Mouse (Mus musculus): ENCODE measurements around the gene Shank2. TPM values are rescaled to one million over a fixed set of nuclear protein-coding genes. Genes with fewer than 3 reads are reported as not detected.

Shank2 gene
- polyA plus RNA-seq, 1 experiment from 2014 or later = 0.92 TPM

DNA sequence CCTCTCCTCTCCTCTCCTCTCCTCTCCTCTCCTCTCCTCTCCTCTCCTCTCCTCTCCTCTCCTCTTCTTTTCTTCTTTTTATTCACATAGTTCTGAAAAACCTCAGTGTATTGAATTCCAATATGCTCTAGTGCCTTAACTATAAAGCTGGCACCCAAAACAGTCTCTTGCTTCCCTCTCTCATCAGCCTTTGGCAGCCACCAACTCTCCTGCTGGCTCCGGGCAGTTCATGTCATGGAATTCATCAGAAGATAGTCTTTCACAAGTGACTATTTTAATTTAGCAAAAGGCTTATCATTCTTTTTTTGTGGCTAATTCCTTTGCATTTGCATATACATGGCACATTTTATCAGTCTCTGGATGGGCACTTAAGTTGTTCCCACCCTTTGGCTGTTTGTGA lies 203.4 kb downstream of the Shank2 start:
- ATAC-seq (no peak), DNase-seq (no peak)
- no peak overlapping the region for H3K27ac ChIP-seq (ENCODE audit: low read depth)
- H3K36me3 ChIP-seq (replicated peaks; ENCODE audit: insufficient read depth, low read length) = no peaks in the 10 kb centered on the region
- H3K4me3 ChIP-seq (ENCODE audit: low read depth, low read length) = no peak overlapping the region
- no peaks in the 10 kb centered on the region for H3K9me3 ChIP-seq (ENCODE audit: low read length)
- H3K9ac ChIP-seq (replicated peaks) = no peak overlapping the region
- no peaks in the 10 kb centered on the region for H3K27me3 ChIP-seq (ENCODE audit: insufficient read depth, low read length)
- H3K4me1 ChIP-seq (ENCODE audit: insufficient read depth) = peaks cover 3% of the 10 kb centered on the region; the same call in 1 of the 2 replicates
- no peak overlapping the region for H3K4me2 ChIP-seq (ENCODE audit: low read depth, low read length)
- WGBS (ENCODE audit: insufficient replicate concordance) = 69% methylated on average over 1 of the region's 1 CpGs
- no peak for TF ChIP-seq EP300 (IDR thresholded peaks at IDR 0.05; ENCODE audit: low read depth)
- no peak for TF ChIP-seq CTCF (IDR thresholded peaks at IDR 0.05; ENCODE audit: low read depth)

DNA sequence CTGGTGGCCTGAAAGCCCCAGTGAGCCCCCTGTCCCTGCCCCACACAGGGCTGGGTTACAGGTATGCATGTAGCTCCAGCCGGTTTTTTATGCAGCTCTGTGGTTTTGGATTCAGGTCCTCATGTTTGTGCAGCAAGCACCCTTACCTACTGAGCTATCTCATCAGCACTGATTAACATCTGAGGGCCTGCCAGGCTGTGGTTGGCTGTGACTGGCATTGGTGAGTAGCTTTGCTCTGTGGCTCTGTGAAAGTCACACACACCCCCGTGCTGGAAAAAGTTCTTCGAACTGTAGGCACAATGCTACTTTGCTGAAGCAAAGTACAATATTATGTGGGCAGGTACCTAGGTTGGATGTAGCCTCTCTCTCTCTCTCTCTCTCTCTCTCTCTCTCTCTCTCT lies 204.1 kb downstream of the Shank2 start:
- no peak for TF ChIP-seq CTCF (IDR thresholded peaks at IDR 0.05; ENCODE audit: low read depth)
- TF ChIP-seq EP300 (IDR thresholded peaks at IDR 0.05; ENCODE audit: low read depth) = no peak
- Histone ChIP-seq H3K4me2 (ENCODE audit: low read depth, low read length) (no peak overlapping the region), H3K4me3 (ENCODE audit: low read depth, low read length) (no peak overlapping the region), H3K9ac (replicated peaks) (no peak overlapping the region), H3K27me3 (ENCODE audit: insufficient read depth, low read length) (no peaks in the 10 kb centered on the region), H3K36me3 (replicated peaks; ENCODE audit: insufficient read depth, low read length) (no peaks in the 10 kb centered on the region), H3K9me3 (ENCODE audit: low read length) (no peaks in the 10 kb centered on the region), H3K27ac (ENCODE audit: low read depth) (no peak overlapping the region), H3K4me1 (ENCODE audit: insufficient read depth) (peaks cover 3% of the 10 kb centered on the region; the same call in 1 of the 2 replicates)
- DNase-seq = no peak
- no peak for ATAC-seq
- WGBS (ENCODE audit: insufficient replicate concordance) = 75% methylated on average over 3 of the region's 3 CpGs

- TF ChIP-seq EP300 (IDR thresholded peaks at IDR 0.05; ENCODE audit: low read depth) = no peak
- TF ChIP-seq CTCF (IDR thresholded peaks at IDR 0.05; ENCODE audit: low read depth) = no peak
- peaks cover 3% of the 10 kb centered on the region; the same call in 1 of the 2 replicates for H3K4me1 ChIP-seq (ENCODE audit: insufficient read depth)
- DNase-seq = no peak
- H3K36me3 ChIP-seq (replicated peaks; ENCODE audit: insufficient read depth, low read length) = no peaks in the 10 kb centered on the region
- H3K27ac ChIP-seq (ENCODE audit: low read depth) = no peak overlapping the region
- WGBS (ENCODE audit: insufficient replicate concordance) = 68% methylated on average over 5 of the region's 5 CpGs
- H3K9ac ChIP-seq (replicated peaks) = no peak overlapping the region
- H3K4me2 ChIP-seq (ENCODE audit: low read depth, low read length) = no peak overlapping the region
- H3K9me3 ChIP-seq (ENCODE audit: low read length) = no peaks in the 10 kb centered on the region
- H3K27me3 ChIP-seq (ENCODE audit: insufficient read depth, low read length) = no peaks in the 10 kb centered on the region
- no peak overlapping the region for H3K4me3 ChIP-seq (ENCODE audit: low read depth, low read length)
- ATAC-seq = no peak
These were observed 204.5 kb downstream of the Shank2 start for GRCm38 (mm10) chr7:144206254-144206653.

GRCm38 (mm10) chr7:144207100-144207499 lies 205.4 kb downstream of the Shank2 start:
- Histone ChIP-seq H3K4me3 (ENCODE audit: low read depth, low read length) (no peak overlapping the region), H3K9me3 (ENCODE audit: low read length) (no peaks in the 10 kb centered on the region), H3K27me3 (ENCODE audit: insufficient read depth, low read length) (no peaks in the 10 kb centered on the region), H3K36me3 (replicated peaks; ENCODE audit: insufficient read depth, low read length) (no peaks in the 10 kb centered on the region), H3K4me2 (ENCODE audit: low read depth, low read length) (no peak overlapping the region), H3K27ac (ENCODE audit: low read depth) (no peak overlapping the region), H3K4me1 (ENCODE audit: insufficient read depth) (no peaks in the 10 kb centered on the region), H3K9ac (replicated peaks) (no peak overlapping the region)
- TF ChIP-seq CTCF (IDR thresholded peaks at IDR 0.05; ENCODE audit: low read depth) (no peak), EP300 (IDR thresholded peaks at IDR 0.05; ENCODE audit: low read depth) (no peak)
- 78% methylated on average over 6 of the region's 6 CpGs for WGBS (ENCODE audit: insufficient replicate concordance)
- no peak for ATAC-seq
- DNase-seq = no peak

GRCm38 (mm10) chr7:144207849-144208248 lies 206.1 kb downstream of the Shank2 start:
- no peak for DNase-seq

GRCm38 (mm10) chr7:144208628-144209027 lies 206.9 kb downstream of the Shank2 start:
- no peak overlapping the region for H3K4me3 ChIP-seq (ENCODE audit: low read depth, low read length)
- no peak overlapping the region for H3K4me2 ChIP-seq (ENCODE audit: low read depth, low read length)
- WGBS (ENCODE audit: insufficient replicate concordance) = 64% methylated on average over 1 of the region's 1 CpGs
- H3K9me3 ChIP-seq (ENCODE audit: low read length) = no peaks in the 10 kb centered on the region
- no peak for TF ChIP-seq EP300 (IDR thresholded peaks at IDR 0.05; ENCODE audit: low read depth)
- TF ChIP-seq CTCF (IDR thresholded peaks at IDR 0.05; ENCODE audit: low read depth) = no peak
- H3K27ac ChIP-seq (ENCODE audit: low read depth) = no peak overlapping the region
- no peaks in the 10 kb centered on the region for H3K36me3 ChIP-seq (replicated peaks; ENCODE audit: insufficient read depth, low read length)
- DNase-seq (no peak), ATAC-seq (no peak)
- H3K9ac ChIP-seq (replicated peaks) = no peak overlapping the region
- no peaks in the 10 kb centered on the region for H3K4me1 ChIP-seq (ENCODE audit: insufficient read depth)
- H3K27me3 ChIP-seq (ENCODE audit: insufficient read depth, low read length) = no peaks in the 10 kb centered on the region

More at GRCm38 (mm10) chr7:144207849-144208248, 206.1 kb downstream of the Shank2 start:
- H3K27me3 ChIP-seq (ENCODE audit: insufficient read depth, low read length) = no peaks in the 10 kb centered on the region
- no peak overlapping the region for H3K9ac ChIP-seq (replicated peaks)
- no peaks in the 10 kb centered on the region for H3K36me3 ChIP-seq (replicated peaks; ENCODE audit: insufficient read depth, low read length)
- no peak overlapping the region for H3K27ac ChIP-seq (ENCODE audit: low read depth)
- no peak overlapping the region for H3K4me2 ChIP-seq (ENCODE audit: low read depth, low read length)
- 29% methylated on average over 7 of the region's 7 CpGs for WGBS (ENCODE audit: insufficient replicate concordance)
- TF ChIP-seq CTCF (IDR thresholded peaks at IDR 0.05; ENCODE audit: low read depth) (peak; percentile 58), EP300 (IDR thresholded peaks at IDR 0.05; ENCODE audit: low read depth) (no peak)
- H3K4me1 ChIP-seq (ENCODE audit: insufficient read depth) = no peaks in the 10 kb centered on the region
- H3K4me3 ChIP-seq (ENCODE audit: low read depth, low read length) = no peak overlapping the region
- no peaks in the 10 kb centered on the region for H3K9me3 ChIP-seq (ENCODE audit: low read length)
- ATAC-seq = no peak

GRCm38 (mm10) chr7:144210526-144210925 lies 208.8 kb downstream of the Shank2 start:
- Histone ChIP-seq H3K9ac (replicated peaks) (no peak overlapping the region), H3K4me3 (ENCODE audit: low read depth, low read length) (no peak overlapping the region), H3K9me3 (ENCODE audit: low read length) (no peaks in the 10 kb centered on the region), H3K4me1 (ENCODE audit: insufficient read depth) (no peaks in the 10 kb centered on the region), H3K27ac (ENCODE audit: low read depth) (no peak overlapping the region), H3K36me3 (replicated peaks; ENCODE audit: insufficient read depth, low read length) (no peaks in the 10 kb centered on the region), H3K27me3 (ENCODE audit: insufficient read depth, low read length) (no peaks in the 10 kb centered on the region), H3K4me2 (ENCODE audit: low read depth, low read length) (no peak overlapping the region)
- TF ChIP-seq CTCF (IDR thresholded peaks at IDR 0.05; ENCODE audit: low read depth) (no peak), EP300 (IDR thresholded peaks at IDR 0.05; ENCODE audit: low read depth) (no peak)
- ATAC-seq (no peak), DNase-seq (no peak)
- WGBS (ENCODE audit: insufficient replicate concordance) = 78% methylated on average over 9 of the region's 9 CpGs

Data from liver, postnatal 0 days (tissue).